Mouse (Mus musculus) retina, postnatal 7 days (tissue): ENCODE results near the gene Nop10.

Experiments
- DNase-seq: peaks from one replicate; pipeline ENCODE4 v3.0.0-alpha.2; 2012; ENCODE audit warnings: low read depth, low spot score

Gene Nop10

DNA sequence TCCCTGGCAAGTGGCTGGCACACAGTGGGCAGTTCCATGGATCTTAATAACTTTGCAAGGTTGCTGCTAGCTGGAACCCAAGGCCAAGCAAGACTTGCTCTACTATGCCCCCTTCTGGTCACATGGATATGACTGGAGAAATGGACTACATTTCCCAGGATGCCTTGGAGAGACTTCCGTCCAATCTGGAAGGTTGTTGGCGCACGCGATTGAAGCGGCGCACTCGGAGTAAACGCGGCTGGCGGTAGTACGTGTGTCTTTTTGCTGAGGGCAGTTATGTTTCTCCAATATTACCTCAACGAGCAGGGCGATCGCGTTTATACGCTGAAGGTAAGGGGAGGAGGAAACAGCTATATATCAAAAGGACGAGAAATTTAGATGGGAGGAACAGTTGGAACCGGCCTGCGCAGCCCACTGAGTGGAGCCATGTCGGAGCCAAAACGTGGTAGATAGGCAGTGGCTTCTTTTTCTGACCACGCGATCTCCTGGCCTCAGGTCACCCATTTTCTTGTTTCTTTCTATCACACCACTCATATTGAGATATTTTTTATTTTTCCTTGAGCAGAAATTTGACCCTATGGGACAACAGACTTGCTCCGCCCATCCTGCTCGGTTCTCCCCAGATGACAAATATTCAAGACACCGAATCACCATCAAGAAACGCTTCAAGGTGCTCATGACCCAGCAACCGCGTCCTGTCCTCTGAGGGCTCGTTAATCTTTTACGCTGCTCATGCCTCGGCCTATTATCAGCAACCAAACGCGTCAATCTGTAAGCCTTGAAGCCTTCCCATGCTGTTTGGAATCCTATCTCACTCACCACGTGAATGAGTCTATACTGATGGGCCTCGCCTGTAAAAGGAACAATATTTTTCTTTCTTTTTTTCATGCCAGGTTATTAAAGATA, at the start of gene Nop10:
TSS of gene Nop10 (plus strand) at position 179 of the 906 bp plus-strand sequence.
- peak; percentile 81 for DNase-seq

DNA sequence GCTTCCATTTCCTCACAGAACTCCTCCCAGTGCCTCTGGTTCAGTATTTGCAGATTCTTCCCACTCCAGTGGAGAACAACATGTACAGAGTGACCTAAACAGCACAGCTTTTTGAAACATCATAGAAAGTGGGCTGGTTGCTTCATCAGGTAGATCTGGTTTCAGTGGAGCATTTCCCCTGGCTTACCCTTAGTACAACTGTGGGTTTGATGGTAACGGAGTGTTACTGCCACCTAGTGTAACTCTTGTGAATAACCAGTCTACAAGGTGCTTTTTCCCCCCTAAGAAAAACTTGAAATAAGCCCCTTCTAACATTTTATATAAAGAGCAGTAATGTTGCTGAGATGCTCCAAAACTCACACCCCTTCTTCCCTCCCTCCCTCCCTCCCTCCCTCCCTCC, 45.7 kb upstream of the Nop10 start:
- no peak for DNase-seq

DNA sequence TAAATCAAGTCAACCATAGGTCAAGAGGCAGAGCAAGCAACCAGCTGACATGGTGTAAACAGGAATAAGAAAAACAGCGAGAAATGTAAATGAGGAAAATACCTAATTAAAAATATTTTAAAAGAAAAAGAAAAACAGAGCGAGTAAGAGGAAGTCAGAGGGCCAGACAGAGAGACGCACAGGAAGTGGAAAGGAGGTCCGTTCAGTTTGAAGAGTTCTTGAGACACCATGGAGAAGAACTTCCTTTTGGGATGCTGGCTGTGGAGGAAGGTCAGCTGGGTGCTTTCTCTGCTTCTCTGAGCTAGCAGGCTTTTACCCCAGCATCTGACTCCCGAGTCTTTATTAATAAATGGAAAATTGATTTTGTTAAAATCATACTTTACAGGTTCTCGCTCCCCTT, 44.1 kb upstream of the Nop10 start:
- DNase-seq = no peak

DNA sequence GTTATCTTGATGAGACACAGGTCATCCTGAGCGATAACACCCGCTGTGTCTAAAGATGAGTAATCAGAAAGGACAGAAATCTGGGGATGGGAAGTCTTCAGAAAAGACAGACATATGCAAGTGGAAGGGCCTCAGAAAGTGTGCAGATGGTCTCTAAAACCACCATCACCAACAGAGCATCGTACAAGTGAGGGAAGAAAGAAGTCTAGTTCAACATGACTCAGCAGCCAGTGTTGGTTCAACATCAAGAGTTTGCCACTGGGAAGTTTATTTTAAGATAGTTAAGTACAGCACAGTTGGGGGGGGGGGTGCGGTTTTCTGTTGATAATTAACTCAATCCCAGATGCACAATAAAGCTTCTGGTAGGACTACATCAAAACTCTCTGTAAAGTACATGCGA, 40.8 kb upstream of the Nop10 start:
- no peak for DNase-seq

DNA sequence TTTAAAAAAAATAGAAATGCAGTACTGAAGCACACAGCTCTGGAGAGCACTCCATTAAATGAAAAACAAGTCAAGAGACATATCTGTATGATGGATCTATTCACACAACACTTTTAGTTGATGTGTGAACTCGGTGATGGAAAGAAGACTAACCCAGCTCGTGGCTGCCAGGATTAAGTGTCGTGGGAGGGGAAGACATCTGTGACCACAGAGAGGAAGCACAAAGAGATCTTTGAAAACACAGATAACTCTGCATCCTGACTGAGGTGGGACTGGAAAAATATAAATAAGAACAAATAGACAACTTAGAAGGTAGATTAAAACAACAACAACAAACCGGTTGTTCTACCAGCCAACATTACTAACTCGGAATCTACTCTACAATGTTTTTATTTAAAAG, 39.1 kb upstream of the Nop10 start:
- DNase-seq = no peak

DNA sequence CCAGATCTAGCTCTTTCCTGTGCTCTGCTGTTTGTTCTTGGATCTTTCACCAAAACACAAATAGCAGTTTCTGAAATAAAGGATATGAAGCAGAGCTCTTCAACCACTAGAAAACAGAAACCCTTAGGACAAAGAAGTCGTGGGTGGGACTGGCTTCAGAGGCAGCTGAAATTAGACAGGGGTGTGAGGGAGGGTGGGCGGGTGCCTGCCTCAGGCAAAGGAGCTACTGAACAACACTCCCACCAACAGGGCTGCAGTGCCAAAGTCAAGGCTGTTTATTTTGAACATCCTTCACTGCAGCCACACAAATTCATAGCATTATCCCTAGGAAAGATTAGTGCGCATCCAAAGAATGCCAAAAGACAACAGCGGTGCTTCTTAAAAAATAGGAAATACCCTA, 37.4 kb upstream of the Nop10 start:
- DNase-seq = no peak

DNA sequence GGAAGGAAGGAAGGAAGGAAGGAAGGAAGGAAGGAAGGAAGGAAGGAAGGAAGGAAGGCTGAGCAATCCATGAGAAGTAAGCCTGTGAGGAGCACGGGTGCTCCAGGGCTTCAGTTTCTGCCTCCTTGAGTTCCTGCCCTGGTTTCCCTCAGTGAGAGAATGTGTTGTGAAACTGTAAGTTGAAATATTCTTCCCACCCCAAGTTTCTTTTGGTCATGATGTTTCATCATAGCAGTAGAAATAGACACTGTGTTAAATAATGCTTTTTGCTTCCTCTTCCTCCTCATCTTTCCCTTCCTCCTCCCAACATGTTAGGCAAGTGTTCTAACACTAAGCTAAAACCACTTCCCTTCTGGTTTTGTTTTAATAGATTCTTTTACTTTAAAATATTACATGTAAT, 29.1 kb upstream of the Nop10 start:
- no peak for DNase-seq

DNA sequence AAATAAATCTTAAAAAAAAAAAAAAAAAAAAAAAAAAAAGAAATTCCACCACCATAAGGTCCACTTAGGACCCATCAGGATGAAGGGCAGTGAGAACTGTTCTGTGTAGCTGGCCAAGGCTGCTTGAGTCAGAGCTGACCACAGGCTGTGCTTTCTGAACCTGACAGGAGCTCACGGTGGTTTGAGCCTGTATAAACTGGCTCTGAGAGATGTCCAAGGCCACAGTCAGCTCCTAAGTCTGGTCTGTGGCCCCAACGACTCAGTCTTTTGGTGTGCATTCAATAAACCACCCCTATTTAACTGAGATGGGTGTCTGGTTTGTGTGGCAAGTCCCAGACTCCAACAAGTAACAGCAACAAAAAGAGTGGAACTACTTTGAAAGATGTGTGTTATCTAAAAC, 25.1 kb upstream of the Nop10 start:
- DNase-seq = no peak

DNA sequence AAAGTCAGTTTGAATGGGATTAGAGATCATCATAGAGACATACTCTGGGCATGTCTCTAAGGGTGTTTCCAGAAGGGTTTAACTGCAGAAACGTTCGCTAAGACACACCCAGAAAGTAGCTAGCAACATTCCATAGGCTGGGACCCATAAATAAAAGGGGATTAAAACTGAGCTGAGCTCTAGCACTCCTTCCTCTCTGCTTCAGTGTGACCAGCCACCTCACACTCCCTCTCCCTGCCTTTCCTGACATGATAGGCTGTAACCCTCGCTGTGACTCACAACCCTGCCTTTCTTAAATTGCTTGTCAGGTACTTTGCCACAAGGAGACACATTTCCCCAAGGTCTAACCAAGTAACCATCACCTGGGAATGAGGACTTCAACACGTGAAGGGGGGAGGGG, 23.7 kb upstream of the Nop10 start:
- DNase-seq = no peak

DNA sequence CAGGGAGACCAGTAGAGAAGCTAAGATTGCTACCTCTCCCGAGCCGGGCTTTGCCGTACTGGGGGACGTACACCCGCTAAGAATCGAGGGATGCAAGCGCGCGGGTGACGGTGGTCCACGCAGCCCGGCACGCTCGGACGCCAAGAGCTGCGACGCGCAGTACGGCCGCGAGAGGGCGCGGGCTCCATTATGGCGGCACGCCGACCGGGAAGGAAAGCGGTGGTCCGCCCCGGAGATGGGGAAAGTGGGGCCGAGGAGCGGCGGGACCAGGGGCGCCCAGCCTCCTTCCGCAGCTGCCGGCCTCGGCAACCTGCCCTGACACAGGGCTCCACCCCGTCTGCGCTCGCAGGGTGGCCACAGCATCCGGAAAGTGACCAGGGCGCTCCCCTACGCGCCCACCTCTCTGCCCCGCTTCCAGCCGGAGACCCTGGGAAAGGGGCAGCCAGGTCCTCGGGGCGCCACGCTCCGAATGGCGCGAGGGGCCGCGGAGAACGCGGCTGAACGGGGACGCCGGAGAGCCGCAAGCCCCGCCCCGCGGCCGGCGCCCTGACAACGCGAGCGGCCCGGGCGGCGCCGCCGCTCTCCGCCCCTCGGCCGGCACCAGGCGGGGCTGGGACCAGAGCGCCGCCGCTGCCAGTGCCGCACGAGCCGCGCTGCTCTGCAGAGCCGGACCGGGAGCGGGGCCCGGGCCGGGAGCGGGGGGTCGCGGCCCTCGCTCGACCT, 22.4 kb upstream of the Nop10 start, which contains the start of gene Lpcat4:
TSS of gene Lpcat4 (plus strand) at position 257 of the 723 bp plus-strand sequence.
- DNase-seq = peak; percentile 77

DNA sequence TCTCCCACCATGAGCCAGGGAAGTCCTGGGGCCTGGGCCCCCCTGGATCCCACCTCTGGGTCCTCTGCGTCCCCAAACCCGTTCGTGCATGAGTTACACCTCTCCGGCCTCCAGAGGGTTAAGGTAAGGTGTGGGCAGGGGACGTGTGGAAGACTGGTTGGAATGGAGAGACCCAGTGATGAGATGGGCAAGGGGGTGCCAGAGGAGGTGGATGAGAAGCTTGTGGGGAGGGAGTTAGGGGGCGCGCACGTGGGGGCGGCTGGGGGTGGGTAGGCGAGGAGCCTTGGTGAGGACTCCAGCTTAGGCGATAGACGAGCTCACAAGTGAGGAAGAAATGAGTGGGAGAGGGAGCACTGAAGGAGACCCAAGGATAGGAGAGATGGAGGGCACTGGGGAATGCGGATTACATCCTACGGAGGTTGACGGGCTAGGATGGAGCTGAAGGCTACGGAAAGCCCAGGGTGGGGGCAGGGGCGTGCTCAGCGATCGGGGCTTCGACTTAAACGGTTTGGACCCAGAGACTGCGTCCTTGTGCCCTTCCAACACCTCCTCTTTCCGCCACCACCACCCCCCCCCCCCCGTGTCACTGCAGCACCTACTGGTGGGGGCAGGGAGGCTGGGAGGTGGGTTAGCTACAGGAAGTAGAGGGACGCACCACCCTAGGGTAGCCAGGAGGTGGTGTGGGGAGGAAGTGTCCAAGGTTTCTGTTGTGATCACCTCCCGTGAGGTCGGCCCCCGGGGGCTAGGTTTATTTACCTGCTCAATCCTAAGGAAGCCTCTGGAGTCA, 21.6 kb upstream of the Nop10 start:
- DNase-seq = peak; percentile 27

DNA sequence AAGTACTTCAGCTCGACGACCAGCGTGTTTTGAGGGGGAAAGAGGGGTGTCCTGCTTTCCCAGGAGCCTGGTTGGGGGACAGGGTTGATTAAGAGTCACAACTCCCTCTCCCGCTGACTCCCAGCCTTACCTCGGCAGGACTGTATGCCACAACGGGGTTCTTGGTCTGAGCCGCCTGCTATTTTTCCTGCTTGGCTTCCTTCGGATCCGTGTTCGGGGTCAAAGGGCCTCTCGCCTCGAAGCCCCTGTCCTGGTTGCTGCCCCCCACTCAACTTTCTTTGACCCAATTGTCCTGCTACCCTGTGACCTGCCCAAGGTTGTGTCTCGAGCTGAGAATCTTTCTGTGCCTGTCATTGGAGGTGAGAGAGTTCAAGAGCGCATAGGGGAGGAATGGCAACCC, 19.9 kb upstream of the Nop10 start:
- no peak for DNase-seq

DNA sequence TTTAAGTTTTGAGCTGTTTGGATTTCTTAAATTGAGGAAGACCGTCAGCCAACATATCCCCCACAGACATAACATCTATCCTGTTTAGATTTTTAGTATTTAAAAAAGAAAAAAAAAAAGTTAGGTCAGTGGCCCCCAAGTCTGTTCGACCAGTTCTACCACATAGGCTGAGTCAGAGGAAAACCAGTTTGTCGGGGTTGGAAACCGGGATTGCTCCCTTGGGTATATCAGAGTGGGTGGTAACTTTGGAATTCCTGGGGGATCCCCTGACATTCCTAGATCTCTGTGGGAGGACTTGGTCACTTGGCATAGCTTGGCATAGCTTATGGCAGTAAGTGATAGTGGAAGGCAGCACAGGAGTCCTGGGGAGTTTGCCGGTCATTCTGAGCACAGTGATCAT, 16.4 kb upstream of the Nop10 start:
- no peak for DNase-seq

DNA sequence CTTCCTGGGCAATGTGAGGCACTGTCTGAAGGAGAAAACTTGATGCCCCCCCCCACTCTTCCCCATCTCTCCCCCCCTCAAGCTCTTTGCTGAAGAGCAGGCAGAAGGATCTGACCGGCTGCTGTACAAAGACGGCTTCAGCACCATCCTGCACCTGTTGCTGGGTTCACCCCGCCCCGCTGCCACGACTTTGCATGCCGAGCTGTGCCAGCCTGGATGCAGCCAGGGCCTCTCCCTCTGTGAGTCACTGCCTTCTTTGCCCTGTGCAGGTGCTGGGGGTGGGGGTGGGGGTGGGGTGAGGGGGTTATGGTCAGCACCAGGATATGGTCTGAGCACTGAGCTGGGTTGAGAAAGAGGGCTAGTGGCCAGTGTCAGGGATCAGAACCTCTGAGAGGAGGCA, 15.5 kb upstream of the Nop10 start:
- DNase-seq = no peak

DNA sequence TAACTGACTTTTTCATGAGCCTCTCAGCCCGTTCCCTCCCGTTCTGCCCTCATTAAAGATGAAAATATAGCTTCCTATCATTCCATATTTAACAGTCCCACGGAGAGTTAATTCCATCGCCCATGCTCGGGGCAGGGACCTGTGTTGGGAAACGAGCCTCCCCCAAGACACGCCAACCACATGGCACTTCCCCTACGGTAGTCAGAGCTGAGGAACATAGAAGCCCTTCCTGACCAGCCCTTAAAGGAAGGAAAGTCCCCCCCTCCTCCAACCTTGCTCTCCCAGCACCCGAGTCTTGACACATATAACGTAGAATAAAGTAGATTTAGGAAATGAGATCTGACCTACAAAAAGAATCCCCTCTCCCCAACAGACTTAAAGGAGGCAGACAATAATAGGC, 14.4 kb upstream of the Nop10 start:
- no peak for DNase-seq

DNA sequence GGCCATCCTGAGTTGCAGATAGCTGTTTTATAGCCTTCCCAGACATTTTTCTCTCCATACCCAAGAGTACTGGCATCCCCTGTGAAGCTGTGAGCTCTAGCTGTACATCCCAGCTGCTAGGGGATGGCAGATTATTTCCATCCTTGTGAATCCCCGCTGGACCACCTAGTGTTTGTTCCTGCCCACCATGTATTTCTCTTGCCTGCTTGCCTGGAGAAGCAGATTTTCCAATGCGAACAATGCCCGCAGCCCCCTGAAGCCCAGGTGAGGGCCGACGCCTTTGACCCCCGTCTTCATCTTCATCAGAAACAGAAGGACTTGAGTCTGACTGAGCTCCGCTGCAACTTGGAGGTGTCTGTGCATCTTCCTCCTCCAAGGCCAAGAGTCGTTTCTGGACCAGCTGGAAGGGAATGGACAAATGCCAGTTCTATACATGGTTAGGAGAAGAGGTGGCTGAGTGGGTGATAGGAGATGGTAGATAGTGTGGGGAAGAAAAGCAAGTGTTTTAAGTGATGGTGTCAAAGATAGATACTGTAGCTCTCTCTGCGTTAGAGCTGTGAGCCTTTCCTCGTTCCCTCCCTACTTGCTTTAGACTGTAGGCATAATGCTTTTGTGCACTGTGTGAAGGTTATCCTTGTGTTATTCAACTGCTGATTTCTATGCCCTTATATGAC, 11.8 kb upstream of the Nop10 start:
- no peak for DNase-seq

DNA sequence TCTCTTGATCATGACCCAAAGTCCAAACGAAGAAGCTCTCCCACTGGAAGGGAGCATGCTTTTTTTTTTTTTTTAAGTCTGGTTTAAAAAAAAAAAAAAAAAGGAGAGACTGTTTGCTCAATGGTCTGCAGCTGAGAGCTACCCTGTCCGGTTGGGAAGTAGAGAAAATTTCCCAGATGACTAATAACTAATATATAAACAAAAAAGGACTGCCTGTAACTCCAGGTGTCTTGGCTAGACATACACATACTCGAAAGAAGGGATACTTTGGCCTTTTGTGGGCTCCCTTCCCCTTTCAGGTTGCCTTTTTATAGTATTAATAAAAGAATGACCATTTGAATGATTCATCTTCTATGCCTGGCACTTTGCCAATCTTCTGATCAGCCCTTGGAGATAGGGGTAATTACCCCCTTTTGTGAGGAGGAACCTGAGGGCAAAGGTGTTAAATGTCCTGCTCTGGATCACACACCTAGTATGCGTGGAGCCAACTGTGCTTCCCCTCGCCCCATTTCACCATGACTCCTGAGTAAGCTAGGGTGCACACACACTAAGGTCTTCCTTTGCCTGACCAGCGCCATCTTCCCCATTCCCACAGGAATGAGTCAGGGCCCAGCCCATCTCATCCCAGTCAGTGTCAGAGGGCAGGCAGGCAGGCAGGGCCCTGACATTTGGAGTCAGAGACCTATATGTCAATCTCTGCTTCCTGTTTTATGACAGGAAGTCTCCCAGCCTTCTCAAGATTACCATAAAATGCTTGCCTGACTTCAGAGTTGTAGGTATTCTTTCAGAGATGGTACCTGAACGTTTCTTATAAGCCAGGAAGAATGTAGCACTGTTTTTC, 6.8 kb upstream of the Nop10 start:
- no peak for DNase-seq

DNA sequence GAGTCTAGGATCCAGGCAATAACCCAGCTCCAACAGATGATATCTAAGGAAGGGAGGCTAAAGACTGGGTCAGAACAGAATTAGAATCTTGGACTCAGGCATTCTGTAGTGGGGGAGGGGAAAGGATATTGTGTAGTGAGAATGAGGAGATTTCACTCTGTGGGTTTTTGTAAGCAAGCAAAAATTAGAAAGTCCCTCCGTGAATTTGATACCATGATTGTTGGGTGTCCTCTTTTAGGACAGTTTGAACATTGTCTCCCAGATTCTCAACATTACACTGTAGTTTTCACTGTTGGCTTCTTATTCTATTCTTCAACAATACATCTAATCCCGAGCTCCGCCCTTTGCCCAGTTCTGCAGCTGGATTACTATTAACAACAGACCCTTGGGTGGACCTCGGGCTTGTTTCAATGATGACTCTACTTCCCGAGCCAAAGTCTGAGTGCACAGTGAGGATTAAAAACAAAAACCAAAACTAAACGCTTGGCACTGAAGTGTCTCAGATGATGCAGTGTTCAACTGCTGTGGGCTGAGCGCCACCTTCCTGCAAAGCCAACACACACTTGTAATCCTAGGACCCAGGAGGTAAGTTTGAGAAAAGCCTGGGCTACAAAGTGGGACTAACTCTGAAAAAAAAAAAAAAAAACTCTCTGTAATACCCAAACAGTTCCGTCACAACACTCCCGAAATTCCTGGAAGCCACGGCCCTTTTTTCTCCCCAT, 2.3 kb upstream of the Nop10 start, which contains the start of gene Nutm1:
TSS of gene Nutm1 (minus strand) at position 51 of the 722 bp plus-strand sequence.
- no peak for DNase-seq

DNA sequence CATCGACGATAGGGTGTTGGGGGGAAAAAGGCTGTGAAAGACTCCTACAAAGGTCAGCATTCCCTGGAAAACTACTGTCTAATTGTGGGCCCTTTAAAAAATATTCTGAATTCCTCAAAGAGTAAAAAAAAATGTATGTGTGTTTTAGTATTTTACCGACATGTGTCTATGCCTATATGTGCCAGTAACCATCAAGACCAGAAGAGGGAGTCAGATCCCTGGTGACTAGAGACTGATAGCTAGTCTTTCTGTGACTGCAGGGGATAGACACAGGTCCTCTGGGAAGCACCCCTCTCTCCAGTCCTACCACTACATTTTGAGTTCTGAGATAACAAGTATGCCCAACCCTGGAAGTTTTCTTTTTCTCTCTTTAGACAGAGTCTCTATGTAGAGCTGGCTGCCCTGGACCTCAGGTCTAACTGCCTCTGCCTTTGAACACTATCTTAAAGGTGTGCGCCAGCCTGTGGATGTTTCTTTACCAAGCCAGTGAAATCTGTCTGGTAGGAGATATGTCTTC, 1.1 kb downstream of the Nop10 start:
- no peak for DNase-seq

DNA sequence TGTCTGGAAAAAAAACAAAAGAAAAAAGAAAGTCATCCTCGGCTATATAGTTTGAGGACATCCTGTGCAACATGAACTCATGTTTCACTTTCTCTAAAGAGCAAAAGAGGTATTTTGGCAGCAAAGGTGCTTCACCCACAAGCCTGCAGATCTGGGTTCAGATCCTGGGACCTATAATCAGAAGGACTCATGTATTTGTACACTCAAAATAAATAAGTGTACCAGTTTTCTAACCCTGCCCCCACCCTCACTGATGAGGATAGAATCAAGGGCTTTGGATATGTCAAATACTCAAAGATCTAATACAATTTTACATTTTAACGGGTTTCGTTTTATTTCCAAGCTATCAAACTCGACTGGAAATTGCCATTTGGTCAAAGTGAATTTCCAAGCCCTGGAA, 2.6 kb downstream of the Nop10 start:
- DNase-seq = no peak
